Mouse (Mus musculus) liver, adult 2 months (tissue): Measurements from ENCODE around the gene Uqcrq. TPM values are rescaled to one million over a fixed set of nuclear protein-coding genes. Genes with fewer than 3 reads are reported as not detected.
A peak's percentile ranks its signal among the peaks of the same experiment; 100 is the strongest.

Experiments used
- DNase-seq: peaks from one replicate; pipeline ENCODE4 v3.0.0-alpha.2; 2011; ENCODE audit warnings: low read depth, low spot score; ENCODE audit errors: extremely low read depth
- H3K27ac ChIP-seq: fragments of 200-500 bp; replicated peaks from 2 replicates; pipeline ENCODE4 v1.5.1; 2012; ENCODE audit warnings: low read depth, mild to moderate bottlenecking, control low read depth, inconsistent platforms, low read length; ENCODE audit not compliant: insufficient read depth
- H3K27me3 ChIP-seq: fragments of 200-500 bp; 2 replicates; pipeline ENCODE4 v1.6.1; 2012; ENCODE audit warnings: mild to moderate bottlenecking, moderate library complexity, low read length, inconsistent platforms; ENCODE audit not compliant: control insufficient read depth, insufficient read depth
- H3K36me3 ChIP-seq: fragments of 200-500 bp; 2 replicates; pipeline ENCODE4 v1.6.1; 2012; ENCODE audit warnings: low read length, inconsistent platforms; ENCODE audit not compliant: control insufficient read depth, insufficient read depth
- H3K4me1 ChIP-seq: fragments of 200-500 bp; 2 replicates; pipeline ENCODE4 v1.6.1; 2011; ENCODE audit warnings: low read length; ENCODE audit not compliant: control insufficient read depth, insufficient read depth
- H3K4me3 ChIP-seq: fragments of 200-500 bp; 2 replicates; pipeline ENCODE4 v1.5.1; 2011; ENCODE audit warnings: low read depth, mild to moderate bottlenecking, control low read depth, low read length, moderate library complexity; ENCODE audit not compliant: insufficient read depth
- H3K79me2 ChIP-seq: fragments of 200-500 bp; 2 replicates; pipeline ENCODE4 v1.6.1; 2012; ENCODE audit warnings: inconsistent platforms, mild to moderate bottlenecking, low read length, moderate library complexity; ENCODE audit not compliant: control insufficient read depth, insufficient read depth
- H3K9ac ChIP-seq: fragments of 200-500 bp; 2 replicates; pipeline ENCODE4 v1.6.1; 2012; ENCODE audit warnings: low read depth, mild to moderate bottlenecking, control low read depth, inconsistent platforms, low read length
- CTCF ChIP-seq: fragments of 200-500 bp; IDR thresholded peaks from 2 replicates; pipeline ENCODE4 v1.5.1; 2011; ENCODE audit warnings: low read depth, low read length, control low read depth
- POLR2A ChIP-seq: fragments of 200-500 bp; IDR thresholded peaks from 2 replicates; pipeline ENCODE4 v1.6.1; 2011; ENCODE audit warnings: low read length, control low read depth; ENCODE audit not compliant: insufficient read depth; ENCODE audit errors: extremely low read depth
- WGBS: fragments of 180-500 bp; shearing (Covaris S2); methylation state at CpG from one replicate; pipeline ENCODE4 v1.1.7; 2018; 5-methylcytosine and 5-hydroxymethylcytosine counted together
- polyA plus RNA-seq: library from polyadenylated mRNA; depleted of rRNA; stranded (reverse); fragments of >200 nt; gene quantifications from 2 replicates; pipeline ENCODE4 v1.2.3, GENCODE M21; 2012
- total RNA-seq: library from RNA; depleted of rRNA; stranded (reverse); fragments of >200 nt; gene quantifications from 2 replicates; pipeline ENCODE4 v1.2.3, GENCODE M21; 2014

Uqcrq gene
- total and polyA plus RNA-seq, 2 experiments = 256 to 1,230 TPM

- no peaks in the 10 kb centered on the region for H3K36me3 ChIP-seq
- peak; percentile 85 for DNase-seq
These were observed 26.1 kb upstream of the Uqcrq start, which contains the start of the genes Gm10447 and Shroom1 for GRCm38 (mm10) chr11:53456474-53457371. TSS of gene Gm10447 (minus strand) at chr11:53457110. TSS of gene Shroom1 (plus strand) at chr11:53457205.

GRCm38 (mm10) chr11:53453031-53453430, 22.4 kb upstream of the Uqcrq start:
- peak; percentile 96 for DNase-seq
- peak overlapping the region; percentile 95 for H3K27ac ChIP-seq
- peaks cover 9% of the 10 kb centered on the region for H3K79me2 ChIP-seq
- no peaks in the 10 kb centered on the region for H3K27me3 ChIP-seq
- no peak for TF ChIP-seq CTCF
- TF ChIP-seq POLR2A = no peak
- H3K4me1 ChIP-seq = peaks cover 42% of the 10 kb centered on the region
- WGBS = 27% methylated on average over 5 of the region's 5 CpGs
- H3K4me3 ChIP-seq = no peak overlapping the region
- 0 out of 2 replicates have a peak overlapping the region, but pooled peaks have one; percentile 16 for H3K9ac ChIP-seq
- no peaks in the 10 kb centered on the region for H3K36me3 ChIP-seq

More at GRCm38 (mm10) chr11:53456474-53457371, 26.1 kb upstream of the Uqcrq start, which contains the start of the genes Gm10447 and Shroom1:
- peak within 1 kb of the TSS; percentile 99 for H3K9ac ChIP-seq
- H3K4me3 ChIP-seq = peak within 1 kb of the TSS; percentile 98
- H3K4me1 ChIP-seq = peaks cover 36% of the 10 kb centered on the region
- H3K27ac ChIP-seq = peak within 1 kb of the TSS; percentile 99
- 3% methylated on average over 42 of the region's 42 CpGs for WGBS
- peaks cover 21% of the 10 kb centered on the region for H3K79me2 ChIP-seq
- TF ChIP-seq POLR2A = peak; percentile 75
- TF ChIP-seq CTCF = peak; percentile 31; the same call in 1 of the 2 replicates
- H3K27me3 ChIP-seq = no peaks in the 10 kb centered on the region

GRCm38 (mm10) chr11:53452396-53452795, 21.8 kb upstream of the Uqcrq start:
- H3K4me1 ChIP-seq = peaks cover 41% of the 10 kb centered on the region
- H3K4me3 ChIP-seq = no peak overlapping the region
- 38% methylated on average over 9 of the region's 9 CpGs for WGBS
- H3K27ac ChIP-seq = peak overlapping the region; percentile 95
- peak; percentile 98 for DNase-seq
- no peak for TF ChIP-seq POLR2A
- peaks cover 3% of the 10 kb centered on the region for H3K79me2 ChIP-seq
- peak overlapping the region; percentile 16; the same call in 1 of the 2 replicates for H3K9ac ChIP-seq
- no peaks in the 10 kb centered on the region for H3K36me3 ChIP-seq
- H3K27me3 ChIP-seq = no peaks in the 10 kb centered on the region

- no peak overlapping the region; the same call in 1 of the 2 replicates for H3K9ac ChIP-seq
These were observed 20.7 kb upstream of the Uqcrq start for GRCm38 (mm10) chr11:53451361-53451760.

GRCm38 (mm10) chr11:53450070-53450705, 19.6 kb upstream of the Uqcrq start:
- no peak overlapping the region for H3K9ac ChIP-seq
- peak; percentile 76 for DNase-seq
- 8% methylated on average over 15 of the region's 15 CpGs for WGBS
- TF ChIP-seq POLR2A = no peak
- TF ChIP-seq CTCF = no peak
- no peaks in the 10 kb centered on the region for H3K36me3 ChIP-seq
- H3K4me3 ChIP-seq = no peak overlapping the region
- peaks cover 46% of the 10 kb centered on the region for H3K4me1 ChIP-seq
- H3K79me2 ChIP-seq = no peaks in the 10 kb centered on the region
- H3K27ac ChIP-seq = peak overlapping the region; percentile 84
- H3K27me3 ChIP-seq = no peaks in the 10 kb centered on the region

More at GRCm38 (mm10) chr11:53451361-53451760, 20.7 kb upstream of the Uqcrq start:
- H3K79me2 ChIP-seq = no peaks in the 10 kb centered on the region
- H3K4me3 ChIP-seq = no peak overlapping the region
- H3K36me3 ChIP-seq = no peaks in the 10 kb centered on the region
- DNase-seq = peak; percentile 87
- TF ChIP-seq CTCF = no peak
- TF ChIP-seq POLR2A = no peak
- peaks cover 43% of the 10 kb centered on the region for H3K4me1 ChIP-seq
- peak overlapping the region; percentile 84 for H3K27ac ChIP-seq
- 26% methylated on average over 2 of the region's 2 CpGs for WGBS
- H3K27me3 ChIP-seq = no peaks in the 10 kb centered on the region
